Mouse (Mus musculus): ENCODE measurements at regions not wholly inside any gene's neighbourhood (a gene's known extent, or its start where the extent isn't known, plus 50 kb on each side); places are given as distances from the start of the nearest gene placed in this dataset.

DNA sequence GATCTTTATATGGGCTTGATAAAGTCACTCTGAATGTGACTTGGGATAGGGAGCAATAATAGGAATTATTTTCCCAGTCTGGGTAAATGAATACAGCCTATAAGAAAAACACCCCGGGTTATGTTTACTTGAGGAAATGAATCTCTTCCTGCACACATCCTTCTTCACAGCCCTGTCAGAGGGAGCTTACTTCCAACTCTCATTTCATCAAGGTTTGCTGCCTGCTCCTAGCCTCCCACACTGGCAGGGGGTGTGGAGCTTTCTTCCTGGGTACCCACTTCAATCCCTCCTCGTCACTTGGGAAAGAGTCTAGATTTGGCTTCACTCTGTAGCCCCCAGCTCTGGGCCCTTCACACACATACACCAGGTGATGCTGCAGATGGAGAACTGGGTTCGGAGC is 389.5 kb downstream of the Ajap1 start:
- no peaks in the 10 kb centered on the region for H3K4me1 ChIP-seq (ENCODE audit: control insufficient read depth in 1 of 2, insufficient read depth in 2 of 2, low read length in 2 of 2)
- TF ChIP-seq MAZ (IDR thresholded peaks at IDR 0.05; ENCODE audit: low read depth, low read length) (no peak), ELF1 (IDR thresholded peaks at IDR 0.05; ENCODE audit: low read depth, low read length) (no peak), CHD2 (IDR thresholded peaks at IDR 0.05; ENCODE audit: low read length) (no peak), SIN3A (IDR thresholded peaks at IDR 0.05; ENCODE audit: low read length) (no peak)
- no peaks in the 10 kb centered on the region for H3K27me3 ChIP-seq (ENCODE audit: control insufficient read depth in 1 of 2, insufficient read depth in 2 of 2, low read length in 2 of 2)
- no peaks in the 10 kb centered on the region for H3K36me3 ChIP-seq (ENCODE audit: control insufficient read depth in 1 of 2, insufficient read depth in 2 of 2, low read length in 2 of 2)
- no peak overlapping the region for H3K4me3 ChIP-seq (ENCODE audit: control insufficient read depth in 1 of 2, insufficient read depth in 1 of 2, low read depth in 2 of 2, low read length in 2 of 2)
- H3K9ac ChIP-seq (ENCODE audit: control insufficient read depth, low read depth, low read length, poor library complexity, severe bottlenecking): no peak overlapping the region
- no peaks in the 10 kb centered on the region for H3K79me2 ChIP-seq (ENCODE audit: control insufficient read depth, insufficient read depth, low read length, poor library complexity)
- H3K27ac ChIP-seq (ENCODE audit: control insufficient read depth, low read depth, low read length): no peak overlapping the region
- no peak for DNase-seq (ENCODE audit: low read depth, low spot score)
- no peaks in the 10 kb centered on the region for H3K9me3 ChIP-seq (replicated peaks; ENCODE audit: insufficient read depth, low read length)

DNA sequence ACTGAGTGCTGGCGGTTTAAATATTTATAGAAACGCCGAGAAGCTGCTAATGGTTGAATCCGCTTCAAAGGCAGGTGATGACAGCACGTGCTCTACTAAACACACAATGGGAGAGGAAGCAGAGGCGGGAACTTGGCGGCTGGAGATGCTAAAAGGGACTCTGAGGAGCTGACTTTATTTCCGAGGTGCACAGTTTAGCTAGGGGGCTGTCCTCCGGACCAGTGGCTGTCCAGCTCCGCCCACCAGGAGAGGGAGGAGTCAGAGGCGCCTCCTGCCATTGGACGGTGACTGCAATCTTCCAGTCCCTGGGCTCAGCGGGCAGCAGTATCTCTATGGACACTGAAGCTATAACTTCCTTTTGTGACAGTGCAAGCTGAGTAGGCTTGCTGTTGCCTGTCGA is 400.4 kb downstream of the Ajap1 start:
- H3K9me3 ChIP-seq (replicated peaks; ENCODE audit: insufficient read depth, low read length): no peaks in the 10 kb centered on the region
- H3K4me1 ChIP-seq (ENCODE audit: control insufficient read depth in 1 of 2, insufficient read depth in 2 of 2, low read length in 2 of 2): no peaks in the 10 kb centered on the region
- no peak overlapping the region for H3K27ac ChIP-seq (ENCODE audit: control insufficient read depth, low read depth, low read length)
- no peak overlapping the region for H3K9ac ChIP-seq (ENCODE audit: control insufficient read depth, low read depth, low read length, poor library complexity, severe bottlenecking)
- no peaks in the 10 kb centered on the region for H3K79me2 ChIP-seq (ENCODE audit: control insufficient read depth, insufficient read depth, low read length, poor library complexity)
- no peaks in the 10 kb centered on the region for H3K36me3 ChIP-seq (ENCODE audit: control insufficient read depth in 1 of 2, insufficient read depth in 2 of 2, low read length in 2 of 2)
- no peak overlapping the region for H3K4me3 ChIP-seq (ENCODE audit: control insufficient read depth in 1 of 2, insufficient read depth in 1 of 2, low read depth in 2 of 2, low read length in 2 of 2)
- TF ChIP-seq EP300 (IDR thresholded peaks at IDR 0.05; ENCODE audit: low read depth in 1 of 2, low read length in 2 of 2): no peak
- no peak for TF ChIP-seq ETS1 (IDR thresholded peaks at IDR 0.05; ENCODE audit: low read depth, low read length)
- no peak for TF ChIP-seq TAL1 (IDR thresholded peaks at IDR 0.05; ENCODE audit: low read length)
- no peak for TF ChIP-seq POLR2A (IDR thresholded peaks at IDR 0.05; ENCODE audit: control insufficient read depth in 1 of 2, insufficient read depth in 1 of 2, low read depth in 1 of 2, low read length in 2 of 2, poor library complexity in 1 of 2)
- no peak for TF ChIP-seq MYC (IDR thresholded peaks at IDR 0.05; ENCODE audit: low read depth, low read length)
- no peak for TF ChIP-seq POLR2AphosphoS2 (IDR thresholded peaks at IDR 0.05; ENCODE audit: low read length)
- no peak for TF ChIP-seq USF2 (IDR thresholded peaks at IDR 0.05; ENCODE audit: borderline replicate concordance in 1 of 2, insufficient read depth in 1 of 2, low read depth in 1 of 2, low read length in 2 of 2)
- no peak for TF ChIP-seq UBTF (IDR thresholded peaks at IDR 0.05; ENCODE audit: borderline replicate concordance, insufficient read depth, low read depth, low read length)
- DNase-seq (ENCODE audit: low read depth, low spot score): no peak
- no peaks in the 10 kb centered on the region for H3K27me3 ChIP-seq (ENCODE audit: control insufficient read depth in 1 of 2, insufficient read depth in 2 of 2, low read length in 2 of 2)

DNA sequence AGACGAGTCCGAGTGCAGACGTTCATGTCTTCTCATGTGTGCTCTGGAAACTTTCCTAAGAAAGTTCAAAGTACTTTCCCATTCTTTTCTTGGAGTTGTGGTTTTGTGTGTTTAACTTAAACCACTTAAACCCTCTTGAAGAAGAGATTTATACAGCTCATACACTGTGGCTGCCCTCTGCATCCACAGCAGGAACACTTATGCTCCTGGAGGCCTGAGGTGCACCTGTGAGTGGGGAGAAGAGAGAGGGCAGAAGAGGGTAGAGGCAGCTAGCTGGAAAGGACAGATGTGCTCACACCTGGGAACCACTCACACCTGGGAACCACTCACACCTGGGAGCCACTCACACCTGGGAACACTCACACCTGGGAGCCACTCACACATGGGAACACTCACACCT is 408.0 kb downstream of the Ajap1 start:
- no peak overlapping the region for H3K9ac ChIP-seq (ENCODE audit: control insufficient read depth, low read depth, low read length, poor library complexity, severe bottlenecking)
- H3K27me3 ChIP-seq (ENCODE audit: control insufficient read depth in 1 of 2, insufficient read depth in 2 of 2, low read length in 2 of 2): no peaks in the 10 kb centered on the region; a peak in 1 of 4 replicates
- H3K79me2 ChIP-seq (ENCODE audit: control insufficient read depth, insufficient read depth, low read length, poor library complexity): no peaks in the 10 kb centered on the region
- no peaks in the 10 kb centered on the region for H3K36me3 ChIP-seq (ENCODE audit: control insufficient read depth in 1 of 2, insufficient read depth in 2 of 2, low read length in 2 of 2)
- TF ChIP-seq GABPA (IDR thresholded peaks at IDR 0.05; ENCODE audit: low read depth, low read length) (no peak), RCOR1 (IDR thresholded peaks at IDR 0.05; ENCODE audit: low read depth, low read length) (no peak), SMC3 (IDR thresholded peaks at IDR 0.05; ENCODE audit: low read depth, low read length) (no peak), UBTF (IDR thresholded peaks at IDR 0.05; ENCODE audit: borderline replicate concordance, insufficient read depth, low read depth, low read length) (no peak), JUND (IDR thresholded peaks at IDR 0.05; ENCODE audit: low read depth, low read length) (no peak), ETS1 (IDR thresholded peaks at IDR 0.05; ENCODE audit: low read depth, low read length) (no peak), MEF2A (IDR thresholded peaks at IDR 0.05; ENCODE audit: extremely low read depth, insufficient replicate concordance, low read depth, low read length, poor library complexity, severe bottlenecking) (no peak), EP300 (IDR thresholded peaks at IDR 0.05; ENCODE audit: low read depth in 1 of 2, low read length in 2 of 2) (no peak), POLR2AphosphoS2 (IDR thresholded peaks at IDR 0.05; ENCODE audit: low read length) (no peak), GATA1 (IDR thresholded peaks at IDR 0.05; ENCODE audit: low read depth, low read length) (no peak), ZMIZ1 (IDR thresholded peaks at IDR 0.05; ENCODE audit: low read depth, low read length) (no peak), MYB (IDR thresholded peaks at IDR 0.05; ENCODE audit: low read depth, low read length) (no peak), SIN3A (IDR thresholded peaks at IDR 0.05; ENCODE audit: low read length) (no peak), CHD1 (IDR thresholded peaks at IDR 0.05; ENCODE audit: low read depth, low read length) (no peak), KAT2A (conservative IDR thresholded peaks at IDR 0.05; ENCODE audit: low read depth, low read length) (no peak), TBP (IDR thresholded peaks at IDR 0.05; ENCODE audit: low read depth, low read length) (no peak), ZC3H11A (IDR thresholded peaks at IDR 0.05; ENCODE audit: low read depth, low read length) (no peak)
- no peaks in the 10 kb centered on the region for H3K4me1 ChIP-seq (ENCODE audit: control insufficient read depth in 1 of 2, insufficient read depth in 2 of 2, low read length in 2 of 2)
- no peak for DNase-seq (ENCODE audit: low read depth, low spot score)
- H3K9me3 ChIP-seq (replicated peaks; ENCODE audit: insufficient read depth, low read length): no peaks in the 10 kb centered on the region
- H3K4me3 ChIP-seq (ENCODE audit: control insufficient read depth in 1 of 2, insufficient read depth in 1 of 2, low read depth in 2 of 2, low read length in 2 of 2): no peak overlapping the region
- H3K27ac ChIP-seq (ENCODE audit: control insufficient read depth, low read depth, low read length): no peak overlapping the region
